In genomic region chrX:117102359-117102758, GRCm38 (mm10) we compare ENCODE assay signal across 31 mouse cellular contexts.
"Had no signal": no experiment of that assay in that cellular context is flagged by ENCODE, and none has a peak within 500 bp of the region (broad histone marks: within the 10 kb centered on the region; RNA-seq: fewer than 3 reads in every experiment).

No protein-coding gene starts in this region.

- H3K4me3 ChIP-seq: heart, embryonic 10.5 days; heart, embryonic 12.5 days; heart, embryonic 13.5 days; heart, embryonic 15.5 days; hindbrain, embryonic 10.5 days; hindbrain, embryonic 12.5 days; hindbrain, embryonic 13.5 days; hindbrain, embryonic 15.5 days; intestine, embryonic 15.5 days; kidney, embryonic 15.5 days; layer of hippocampus, adult 2 months; left cerebral cortex, adult 2 months had no signal

- H3K9me3 ChIP-seq: heart, embryonic 10.5 days; heart, embryonic 12.5 days; heart, embryonic 13.5 days; heart, embryonic 15.5 days; hindbrain, embryonic 10.5 days; hindbrain, embryonic 12.5 days; hindbrain, embryonic 13.5 days; hindbrain, embryonic 15.5 days; intestine, embryonic 15.5 days; kidney, embryonic 15.5 days had no signal

- H3K27ac ChIP-seq: heart, embryonic 10.5 days; heart, embryonic 13.5 days; heart, embryonic 15.5 days; hindbrain, embryonic 10.5 days; hindbrain, embryonic 12.5 days; hindbrain, embryonic 13.5 days; hindbrain, embryonic 14.5 days; hindbrain, embryonic 15.5 days; hindbrain, postnatal 0 days; intestine, embryonic 15.5 days; kidney, embryonic 15.5 days; kidney, postnatal 0 days; layer of hippocampus, adult 2 months; left cerebral cortex, adult 2 months had no signal

- H3K36me3 ChIP-seq: heart, embryonic 10.5 days; heart, embryonic 12.5 days; heart, embryonic 13.5 days; heart, embryonic 15.5 days; hindbrain, embryonic 10.5 days; hindbrain, embryonic 12.5 days; hindbrain, embryonic 13.5 days; hindbrain, embryonic 15.5 days; intestine, embryonic 15.5 days; kidney, embryonic 15.5 days had no signal

- H3K9ac ChIP-seq: heart, embryonic 12.5 days; heart, embryonic 13.5 days; heart, embryonic 15.5 days; hindbrain, embryonic 12.5 days; hindbrain, embryonic 13.5 days; hindbrain, embryonic 14.5 days; hindbrain, embryonic 15.5 days; intestine, embryonic 15.5 days; kidney, embryonic 15.5 days had no signal

- H3K27me3 ChIP-seq: heart, embryonic 12.5 days; heart, embryonic 13.5 days; heart, embryonic 15.5 days; hindbrain, embryonic 12.5 days; hindbrain, embryonic 13.5 days; hindbrain, embryonic 15.5 days; intestine, embryonic 15.5 days; kidney, embryonic 15.5 days had no signal

- H3K4me1 ChIP-seq: heart, embryonic 10.5 days; heart, embryonic 12.5 days; heart, embryonic 13.5 days; heart, embryonic 15.5 days; hindbrain, embryonic 10.5 days; hindbrain, embryonic 12.5 days; hindbrain, embryonic 13.5 days; hindbrain, embryonic 15.5 days; intestine, embryonic 15.5 days; kidney, embryonic 15.5 days had no signal

- DNase-seq: heart, postnatal 10 days; heart, postnatal 14 days; heart, postnatal 36 days; heart, postnatal 4 days; kidney, adult 11 months; kidney, adult 18-20 months; kidney, adult 2 months; kidney, adult 8-10 months; kidney, adult 9 months; kidney, postnatal 10 days; kidney, postnatal 14 days; kidney, postnatal 25 days; kidney, postnatal 36 days; kidney, postnatal 4 days; layer of hippocampus, adult 9-11 months; layer of hippocampus, postnatal 36 days had no signal
